Mouse (Mus musculus): ENCODE measurements at regions not wholly inside any gene's neighbourhood (a gene's known extent, or its start where the extent isn't known, plus 50 kb on each side); places are given as distances from the start of the nearest gene placed in this dataset.

DNA sequence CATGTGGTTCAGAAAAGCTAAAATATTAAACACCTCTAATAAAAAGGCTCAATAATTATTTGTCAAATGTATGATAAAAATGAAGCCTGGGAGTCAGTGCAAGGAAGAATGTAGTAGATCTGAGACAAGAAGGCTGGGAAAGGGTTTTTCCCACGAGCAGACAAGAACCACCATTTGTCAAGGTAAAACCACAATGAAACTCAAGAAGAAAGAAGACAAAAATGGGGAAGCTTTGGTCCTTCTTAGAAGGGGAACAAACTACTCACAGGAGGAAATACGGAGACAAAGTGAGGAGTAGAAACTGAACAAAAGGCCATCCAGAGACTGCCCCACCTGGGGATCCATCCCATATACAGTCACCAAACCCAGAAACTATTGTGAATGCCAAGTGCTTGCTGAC, 420.0 kb downstream of the Hs3st1 start:
- TF ChIP-seq CTCF (IDR thresholded peaks at IDR 0.05; ENCODE audit: low read depth, low read length) (no peak), POLR2A (IDR thresholded peaks at IDR 0.05; ENCODE audit: insufficient read depth, low read length) (no peak), EP300 (IDR thresholded peaks at IDR 0.05; ENCODE audit: insufficient read depth, low read depth, low read length) (no peak)

Data from ES-Bruce4 (cell line).